Mouse (Mus musculus): ENCODE results near the gene Ppib. TPM values are rescaled to one million over a fixed set of nuclear protein-coding genes. Genes with fewer than 3 reads are reported as not detected.

Gene Ppib
- total and polyA plus RNA-seq, 3 experiments, result 268 to 550 (median 477) TPM

DNA sequence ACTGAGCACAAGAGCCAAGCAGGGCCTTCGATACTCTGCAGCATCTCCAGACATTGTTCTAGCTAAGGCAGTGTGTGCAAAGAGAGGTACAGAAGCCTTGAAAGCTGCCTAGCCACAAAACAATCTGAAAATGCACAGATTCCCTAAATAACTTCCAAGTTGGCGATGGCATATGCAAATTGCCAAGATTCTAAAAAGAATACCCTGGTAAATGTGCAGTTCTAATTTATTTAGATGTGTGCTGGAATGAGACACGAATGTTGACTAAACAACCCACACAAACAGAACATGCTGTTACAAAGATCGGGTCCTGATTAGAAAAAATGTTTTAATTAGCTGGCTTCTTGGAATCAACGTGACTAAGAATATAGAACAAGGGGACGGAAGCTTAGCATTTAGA, 42.6 kb downstream of the Ppib start:
- Histone ChIP-seq H3K4me1 (ENCODE audit: control insufficient read depth in 1 of 2, insufficient read depth in 2 of 2) (peaks cover 8 to 32% of the 10 kb centered on the region in 2 experiments; a peak in 3 of 4 replicates), H3K4me3 (replicated peaks in 1 of 3; ENCODE audit: low read depth in 2 of 3, low read length in 2 of 3, poor library complexity in 1 of 3) (no peak overlapping the region), H3K4me2 (ENCODE audit: insufficient read depth, low read depth, poor library complexity, severe bottlenecking) (no peak overlapping the region), H3K27me3 (replicated peaks) (no peaks in the 10 kb centered on the region), H3K9ac (ENCODE audit: insufficient read depth, low read depth) (no peak overlapping the region), H3K27ac (ENCODE audit: insufficient read depth, low read depth) (no peak overlapping the region), H3K9me3 (replicated peaks; ENCODE audit: low read length) (no peaks in the 10 kb centered on the region), H3K36me3 (replicated peaks in 1 of 2; ENCODE audit: control insufficient read depth in 1 of 2, insufficient read depth in 1 of 2, low read length in 1 of 2) (peaks cover 62 to 87% of the 10 kb centered on the region in 2 experiments), H3K79me2 (replicated peaks; ENCODE audit: control insufficient read depth, extremely low read depth, insufficient read depth, poor library complexity, severe bottlenecking) (0 out of 2 replicates have a peak, but pooled peaks cover 3% of the 10 kb centered on the region)
- DNase-seq (ENCODE audit: extremely low read depth), result no peak
- TF ChIP-seq ELF1 (IDR thresholded peaks at IDR 0.05; ENCODE audit: low read depth, low read length) (no peak), TCF12 (IDR thresholded peaks at IDR 0.05; ENCODE audit: low read depth, low read length) (no peak), MAZ (IDR thresholded peaks at IDR 0.05; ENCODE audit: low read depth, low read length) (no peak), NRF1 (IDR thresholded peaks at IDR 0.05; ENCODE audit: low read depth, low read length) (no peak), ETS1 (conservative IDR thresholded peaks at IDR 0.05; ENCODE audit: low read depth, low read length) (no peak), SMC3 (IDR thresholded peaks at IDR 0.05; ENCODE audit: low read depth, low read length) (no peak), ZC3H11A (IDR thresholded peaks at IDR 0.05; ENCODE audit: low read depth, low read length) (no peak), JUND (conservative IDR thresholded peaks at IDR 0.05; ENCODE audit: low read depth, low read length) (no peak), EP300 (IDR thresholded peaks at IDR 0.05; ENCODE audit: low read length) (no peak), JUN (IDR thresholded peaks at IDR 0.05; ENCODE audit: insufficient read depth, low read depth, low read length) (no peak), MYC (IDR thresholded peaks at IDR 0.05; ENCODE audit: low read depth, low read length) (no peak), BHLHE40 (IDR thresholded peaks at IDR 0.05; ENCODE audit: low read depth, low read length) (no peak), KAT2A (IDR thresholded peaks at IDR 0.05; ENCODE audit: insufficient replicate concordance, low read length) (no peak), UBTF (IDR thresholded peaks at IDR 0.05; ENCODE audit: low read depth, low read length) (no peak), TBP (conservative IDR thresholded peaks at IDR 0.05; ENCODE audit: low read depth, low read length) (no peak), RAD21 (IDR thresholded peaks at IDR 0.05; ENCODE audit: low read depth, low read length) (no peak), CHD1 (IDR thresholded peaks at IDR 0.05; ENCODE audit: low read depth, low read length) (no peak), IRF4 (IDR thresholded peaks at IDR 0.05; ENCODE audit: low read depth, low read length) (no peak)
- dilution Hi-C loops (cut with MboI; ENCODE audit: extremely low pct_ligation_motif_present, extremely low pct_unique_long_range_greater_than_20kb, low sequenced_read_pairs) (no loop called here), in situ Hi-C loops (cut with MboI; ENCODE audit: low pct_ligation_motif_present, low pct_unique_long_range_greater_than_20kb, low sequenced_read_pairs) (no loop called here)

DNA sequence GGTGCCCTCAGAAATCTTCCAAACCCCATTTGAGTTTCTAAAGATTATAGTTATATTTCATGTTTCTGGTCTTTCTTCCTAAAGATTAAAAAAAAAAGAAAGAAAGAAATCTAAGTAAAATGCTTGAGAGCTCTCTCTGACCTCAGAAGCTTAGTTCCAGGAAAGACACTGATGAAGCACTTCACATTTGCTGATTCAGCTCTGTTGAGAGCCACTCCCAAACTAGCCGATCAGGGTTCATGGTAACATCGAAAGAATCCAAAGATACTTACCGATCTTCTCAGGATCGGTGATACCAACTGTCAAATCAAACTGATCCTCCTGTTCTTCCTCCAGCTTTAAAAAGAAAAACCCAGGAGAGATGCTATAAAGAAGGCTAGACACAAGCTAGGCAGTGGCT, 44.6 kb downstream of the Ppib start:
- no peak overlapping the region for H3K27ac ChIP-seq (ENCODE audit: insufficient read depth, low read depth)
- H3K79me2 ChIP-seq (replicated peaks; ENCODE audit: control insufficient read depth, extremely low read depth, insufficient read depth, poor library complexity, severe bottlenecking), result 0 out of 2 replicates have a peak, but pooled peaks cover 5% of the 10 kb centered on the region
- H3K9me3 ChIP-seq (replicated peaks; ENCODE audit: low read length), result no peaks in the 10 kb centered on the region
- no peak for DNase-seq (ENCODE audit: extremely low read depth)
- no peak overlapping the region for H3K9ac ChIP-seq (ENCODE audit: insufficient read depth, low read depth)
- no peak overlapping the region for H3K4me3 ChIP-seq (replicated peaks in 1 of 3; ENCODE audit: low read depth in 2 of 3, low read length in 2 of 3, poor library complexity in 1 of 3)
- in situ Hi-C loops (cut with MboI; ENCODE audit: low pct_ligation_motif_present, low pct_unique_long_range_greater_than_20kb, low sequenced_read_pairs) (no loop called here), dilution Hi-C loops (cut with MboI; ENCODE audit: extremely low pct_ligation_motif_present, extremely low pct_unique_long_range_greater_than_20kb, low sequenced_read_pairs) (no loop called here)
- TF ChIP-seq MXI1 (IDR thresholded peaks at IDR 0.05; ENCODE audit: low read depth, low read length), result no peak
- TF ChIP-seq PAX5 (IDR thresholded peaks at IDR 0.05; ENCODE audit: low read length), result no peak
- H3K4me1 ChIP-seq (ENCODE audit: control insufficient read depth in 1 of 2, insufficient read depth in 2 of 2), result peaks cover 8 to 35% of the 10 kb centered on the region in 2 experiments; a peak in 3 of 4 replicates
- H3K4me2 ChIP-seq (ENCODE audit: insufficient read depth, low read depth, poor library complexity, severe bottlenecking), result no peak overlapping the region
- no peaks in the 10 kb centered on the region for H3K27me3 ChIP-seq (replicated peaks)
- peaks cover 61 to 87% of the 10 kb centered on the region in 2 experiments for H3K36me3 ChIP-seq (replicated peaks in 1 of 2; ENCODE audit: control insufficient read depth in 1 of 2, insufficient read depth in 1 of 2, low read length in 1 of 2)
